Mouse (Mus musculus) cerebellum, adult 9-11 months (tissue): ENCODE results near the gene Nxph3.
"Not testable (repeated sequence)": the region's sequence is repeated elsewhere in the genome, so short reads cannot be mapped to it uniquely, and the experiment has no call there.

ENCODE experiments used
- DNase-seq: peaks from one replicate; pipeline ENCODE4 v3.0.0; 2022

Gene Nxph3

GRCm38 (mm10) chr11:95517162-95517561, 2.8 kb upstream of the Nxph3 start:
- DNase-seq, result no peak

GRCm38 (mm10) chr11:95516491-95516911, 2.1 kb upstream of the Nxph3 start:
- DNase-seq, result no peak

DNA sequence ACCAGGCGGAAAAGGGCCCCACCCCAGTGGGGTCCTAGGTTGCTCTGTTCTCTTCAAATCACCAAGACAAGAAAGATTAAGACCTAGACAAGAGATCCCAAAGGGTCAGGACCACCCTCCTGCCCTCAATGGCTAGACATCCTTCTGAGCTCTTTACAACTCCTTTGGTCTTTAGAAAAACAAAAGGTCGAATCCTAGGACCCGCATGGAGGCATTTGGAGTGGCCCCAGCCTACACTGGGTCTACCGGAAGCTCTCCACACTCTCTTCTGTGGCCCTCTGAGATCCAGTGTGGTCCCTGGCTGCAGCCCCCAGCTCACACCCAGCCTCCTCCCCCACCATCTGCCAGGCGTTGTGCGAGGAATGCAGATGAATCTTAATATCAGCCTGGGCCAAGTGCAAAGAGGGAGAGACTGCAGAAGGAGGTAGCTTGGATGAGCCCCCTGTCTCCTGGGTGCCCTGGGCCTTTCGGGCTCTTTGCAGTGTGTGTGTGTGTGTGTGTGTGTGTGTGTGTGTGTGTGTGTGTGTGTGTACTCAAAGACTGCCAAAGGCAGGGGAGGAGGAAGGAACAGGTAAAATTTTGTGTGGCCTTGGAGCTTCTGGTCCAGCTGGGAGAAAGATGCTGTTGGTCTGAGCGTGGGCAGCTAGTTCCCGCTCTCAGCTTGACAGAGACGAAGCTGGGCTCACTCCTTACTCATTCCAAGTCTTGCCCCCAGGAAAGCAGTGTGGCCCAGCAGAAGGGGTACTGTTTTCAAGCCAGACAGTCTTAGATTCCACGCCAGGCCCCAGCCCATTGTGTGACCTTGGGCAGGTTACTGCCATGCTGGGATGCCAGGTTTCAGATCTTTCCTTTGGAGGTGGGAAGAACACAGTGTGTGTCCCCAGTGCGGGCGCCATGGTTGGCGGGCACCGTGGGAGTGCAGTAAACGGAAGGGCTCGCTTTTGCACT, 1.3 kb upstream of the Nxph3 start:
- no peak for DNase-seq

GRCm38 (mm10) chr11:95513461-95514297, 691 bp downstream of the Nxph3 start:
- peak; percentile 75 for DNase-seq

- DNase-seq, result no peak
Observed at GRCm38 (mm10) chr11:95512383-95512782, 2.0 kb downstream of the Nxph3 start.

- DNase-seq, result no peak
Observed at GRCm38 (mm10) chr11:95511919-95512318, 2.5 kb downstream of the Nxph3 start.

DNA sequence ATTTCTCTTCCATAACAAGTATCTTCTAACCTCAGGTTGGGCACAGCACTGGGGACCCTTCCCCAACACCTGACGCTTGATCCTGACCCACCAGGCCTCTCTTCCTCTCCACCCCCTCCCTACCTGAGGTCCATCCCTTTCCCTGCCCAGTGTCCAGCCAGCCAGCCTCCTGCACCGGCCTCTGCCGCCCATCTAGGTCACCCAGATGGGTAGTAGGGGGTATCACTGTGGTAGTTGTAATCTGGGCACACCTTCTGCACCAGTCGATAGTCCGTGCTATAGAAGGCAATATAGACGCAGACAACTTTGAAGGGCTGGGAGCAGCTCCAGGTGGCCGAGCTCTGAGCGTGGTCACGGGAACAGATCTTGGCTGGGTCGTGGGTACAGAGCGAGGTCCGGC, 3.7 kb downstream of the Nxph3 start:
- no peak for DNase-seq

- DNase-seq, result no peak
Observed at GRCm38 (mm10) chr11:95509126-95509717, 5.1 kb downstream of the Nxph3 start.

DNA sequence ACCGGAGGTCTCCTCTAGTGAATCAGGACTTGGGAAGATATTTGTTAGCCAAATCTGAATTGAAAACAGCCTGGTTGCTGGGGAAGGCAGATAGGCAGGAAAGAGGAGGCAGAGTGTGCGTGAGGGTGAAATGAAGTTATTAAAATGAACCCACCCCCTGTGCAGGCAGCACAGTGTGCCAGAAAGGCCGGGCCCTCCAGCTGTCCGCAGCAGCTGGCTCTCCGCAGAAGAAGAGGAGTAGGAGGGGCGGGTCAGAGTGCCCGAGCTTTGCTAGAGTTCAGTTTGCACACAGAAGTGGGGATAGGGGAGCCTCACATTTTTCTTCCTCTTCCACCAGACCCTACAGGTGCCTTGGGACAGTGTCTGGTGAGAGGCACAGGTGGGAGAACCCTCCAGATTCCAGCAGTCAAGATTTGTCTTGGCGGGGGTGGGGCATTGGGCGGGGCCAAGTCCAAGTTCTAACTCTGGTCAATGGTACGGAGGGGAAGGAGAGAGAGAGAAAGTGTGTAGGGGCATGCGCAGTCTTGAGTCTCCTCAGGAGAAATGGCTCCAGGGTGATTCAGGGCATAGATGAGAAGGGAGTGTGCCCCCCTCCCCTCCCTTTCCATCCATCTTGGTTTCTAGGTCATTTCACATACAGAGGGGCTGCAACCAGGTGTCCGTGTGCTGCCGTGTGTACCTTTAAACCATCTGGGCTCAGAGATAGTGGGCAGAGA, 6.0 kb downstream of the Nxph3 start:
- no peak for DNase-seq

- no peak for DNase-seq
Observed at GRCm38 (mm10) chr11:95507785-95508184, 6.6 kb downstream of the Nxph3 start.

- DNase-seq, result no peak
Observed at GRCm38 (mm10) chr11:95507041-95507716, 7.2 kb downstream of the Nxph3 start.

DNA sequence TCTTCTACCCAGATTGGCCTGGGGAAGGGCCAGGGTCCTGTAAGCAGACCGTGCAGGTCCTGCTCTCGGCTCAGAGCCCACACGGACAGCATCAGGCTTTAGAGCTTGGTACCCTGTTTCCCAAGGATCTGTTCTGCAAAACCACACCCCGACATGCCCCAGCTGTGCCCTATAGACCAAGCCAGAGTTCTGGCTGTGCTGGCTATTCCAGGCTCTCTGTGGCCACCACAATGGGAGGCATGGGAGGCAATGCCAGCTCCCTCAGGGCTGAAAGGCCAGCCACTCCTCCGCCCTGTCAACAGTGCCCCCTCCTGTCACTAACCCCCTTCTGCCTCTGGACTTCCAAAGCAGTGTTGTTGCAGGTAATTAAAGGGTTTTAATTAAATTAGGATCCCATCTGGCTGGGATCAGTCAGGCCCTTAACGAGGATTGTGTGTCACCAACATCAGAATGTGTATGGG, 10.1 kb downstream of the Nxph3 start:
- no peak for DNase-seq

GRCm38 (mm10) chr11:95503581-95504180, 10.7 kb downstream of the Nxph3 start:
- no peak for DNase-seq

GRCm38 (mm10) chr11:95501826-95502225, 12.5 kb downstream of the Nxph3 start:
- DNase-seq, result not testable (repeated sequence)

DNA sequence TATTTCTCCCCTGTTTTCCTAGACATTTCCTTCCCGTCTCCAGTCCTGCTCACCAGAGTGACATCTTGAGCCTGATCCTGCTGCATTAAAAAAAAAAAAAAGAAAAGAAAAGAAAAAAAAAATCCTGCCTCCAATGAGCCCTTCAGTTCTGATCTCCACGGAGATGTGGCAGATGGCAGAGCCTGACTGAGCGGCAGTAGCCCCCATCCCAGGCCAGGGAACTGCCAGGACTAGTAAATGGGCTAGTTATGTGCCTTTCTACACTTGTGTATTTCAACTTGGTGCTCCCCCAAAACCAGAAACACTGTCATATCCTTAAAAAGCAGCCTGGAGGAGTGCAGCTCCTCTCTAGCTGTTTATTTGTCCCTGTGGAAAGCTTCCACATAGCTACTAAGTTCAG, 13.5 kb downstream of the Nxph3 start:
- no peak for DNase-seq

GRCm38 (mm10) chr11:95500412-95500811, 14.0 kb downstream of the Nxph3 start:
- DNase-seq, result no peak

- DNase-seq, result no peak
Observed at GRCm38 (mm10) chr11:95497921-95498320, 16.4 kb downstream of the Nxph3 start.

DNA sequence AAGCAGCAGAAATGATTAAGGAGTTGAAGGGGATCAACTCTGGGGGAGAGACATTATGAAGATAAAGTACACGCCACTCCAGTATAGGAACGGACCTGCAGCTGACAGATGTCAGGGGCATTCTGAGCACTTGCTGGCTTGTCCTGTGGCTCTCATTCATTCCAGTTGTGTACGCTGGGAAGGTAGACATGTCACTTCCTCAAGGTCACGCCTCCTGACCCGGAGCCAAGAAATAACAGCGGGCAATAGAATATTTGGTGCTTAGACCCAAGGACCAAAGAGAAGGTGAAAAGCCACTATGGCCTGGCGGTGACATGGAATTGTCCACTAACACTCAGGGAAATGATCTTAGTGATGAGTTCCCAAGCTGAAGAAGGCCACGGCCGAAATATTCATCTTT, 18.5 kb downstream of the Nxph3 start:
- DNase-seq, result no peak

GRCm38 (mm10) chr11:95494374-95494773, 20.0 kb downstream of the Nxph3 start:
- DNase-seq, result no peak

- no peak for DNase-seq
Observed at GRCm38 (mm10) chr11:95493950-95494349, 20.4 kb downstream of the Nxph3 start.

DNA sequence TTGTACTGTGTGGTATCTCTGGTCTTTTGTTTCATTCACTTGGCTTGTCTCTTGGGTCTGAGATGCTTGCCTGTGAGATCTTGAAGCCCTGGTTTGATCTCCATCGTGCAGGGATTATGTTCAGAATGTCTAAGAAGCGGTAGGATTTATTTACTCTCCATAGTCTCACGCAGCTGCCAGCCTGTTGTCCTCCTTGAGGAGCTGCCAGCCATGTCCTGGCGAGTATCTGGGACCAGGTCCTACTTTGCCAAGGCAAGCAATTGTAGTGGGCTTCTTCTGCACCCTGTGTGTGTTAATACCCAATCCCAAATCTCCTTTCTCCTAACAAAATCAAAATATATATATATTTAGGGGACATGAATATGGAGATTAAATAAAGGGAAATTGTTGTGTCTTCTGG, 21.4 kb downstream of the Nxph3 start:
- no peak for DNase-seq

DNA sequence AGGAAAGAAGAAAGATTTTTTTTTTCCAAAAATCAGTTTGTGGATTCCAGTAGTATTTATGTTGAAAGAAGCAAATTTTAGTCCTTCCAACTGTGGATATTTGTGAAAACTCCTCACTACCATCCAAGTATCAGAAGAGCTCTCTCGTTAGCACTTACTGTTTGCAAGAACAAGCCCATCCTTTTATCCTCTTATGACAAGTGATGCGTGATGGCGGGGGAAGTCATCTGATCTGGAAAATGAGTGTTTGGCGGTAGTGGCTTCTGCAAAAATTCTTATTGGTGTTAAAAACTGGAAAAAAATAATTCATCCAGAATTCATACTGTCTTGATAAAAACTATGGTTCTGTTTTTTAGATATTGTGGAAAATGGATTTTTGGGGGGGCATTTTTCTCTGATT, 22.1 kb downstream of the Nxph3 start:
- no peak for DNase-seq
